Mouse (Mus musculus) CH12.LX (cell line): ENCODE results near the gene Igfbp2. TPM values are rescaled to one million over a fixed set of nuclear protein-coding genes. Genes with fewer than 3 reads are reported as not detected.

ENCODE experiments used
- DNase-seq: peaks from one replicate; pipeline ENCODE4 v3.0.0-alpha.2; 2013; ENCODE audit errors: extremely low read depth
- H3K27ac ChIP-seq: 2 replicates; pipeline ENCODE4 v1.5.1; 2012; ENCODE audit warnings: low read depth, mild to moderate bottlenecking, control low read depth, moderate library complexity; ENCODE audit not compliant: insufficient read depth
- H3K27me3 ChIP-seq: replicated peaks from 2 replicates; pipeline ENCODE3; 2012; ENCODE audit warnings: inconsistent platforms
- H3K36me3 ChIP-seq, 2 experiments: replicated peaks in 1 of 2; 2 replicates each; pipeline versions ENCODE3 to v1.6.1; 2012; ENCODE audit warnings: inconsistent platforms in 1 of 2, low read length in 1 of 2, mild to moderate bottlenecking in 1 of 2, mixed read lengths in 1 of 2, moderate library complexity in 1 of 2; ENCODE audit not compliant: control insufficient read depth in 1 of 2, insufficient read depth in 1 of 2
- H3K4me1 ChIP-seq, 2 experiments: 2 replicates each; pipeline ENCODE4 v1.6.1; 2012; ENCODE audit warnings: inconsistent platforms in 1 of 2, moderate library complexity in 1 of 2; ENCODE audit not compliant: insufficient read depth in 2 of 2, control insufficient read depth in 1 of 2
- H3K4me2 ChIP-seq: 2 replicates; pipeline ENCODE4 v1.6.1; 2012; ENCODE audit warnings: low read depth, mild to moderate bottlenecking, control low read depth; ENCODE audit not compliant: poor library complexity, insufficient read depth, severe bottlenecking
- H3K4me3 ChIP-seq, 3 experiments: fragments of 150-350 bp in 1 of 3; sonication (generic) in 1 of 3; replicated peaks in 1 of 3; 2 replicates each; pipeline versions ENCODE3 to v1.5.1; 2011 to 2012; ENCODE audit warnings: low read depth in 2 of 3, low read length in 2 of 3, mild to moderate bottlenecking in 2 of 3, moderate library complexity in 2 of 3, control low read depth in 1 of 3, improper control_type of control experiment in 1 of 3, inconsistent platforms in 1 of 3, mixed read lengths in 1 of 3; ENCODE audit not compliant: poor library complexity in 1 of 3
- H3K79me2 ChIP-seq: replicated peaks from 2 replicates; pipeline ENCODE4 v1.6.1; 2012; ENCODE audit warnings: mild to moderate bottlenecking, moderate library complexity; ENCODE audit not compliant: control insufficient read depth, poor library complexity, insufficient read depth, severe bottlenecking; ENCODE audit errors: extremely low read depth
- H3K9ac ChIP-seq: 2 replicates; pipeline ENCODE4 v1.6.1; 2012; ENCODE audit warnings: low read depth, mild to moderate bottlenecking, control low read depth, moderate library complexity; ENCODE audit not compliant: insufficient read depth
- H3K9me3 ChIP-seq: replicated peaks from 2 replicates; pipeline ENCODE3; 2012; ENCODE audit warnings: low read length, inconsistent platforms, mixed read lengths
- BHLHE40 ChIP-seq: IDR thresholded peaks from 2 replicates; pipeline ENCODE4 v1.6.1; 2011; ENCODE audit warnings: mild to moderate bottlenecking, low read depth, low read length, improper control_type of control experiment
- CHD1 ChIP-seq: IDR thresholded peaks from 2 replicates; pipeline ENCODE4 v1.6.1; 2012; ENCODE audit warnings: low read depth, low read length, improper control_type of control experiment, inconsistent platforms
- CHD2 ChIP-seq: IDR thresholded peaks from 2 replicates; pipeline ENCODE4 v1.6.1; 2011; ENCODE audit warnings: low read length, improper control_type of control experiment
- CTCF ChIP-seq, 2 experiments: IDR thresholded peaks in 1 of 2; conservative IDR thresholded peaks in 1 of 2; 2 replicates each; pipeline ENCODE4 v1.5.1; 2011 to 2012; ENCODE audit warnings: low read depth in 2 of 2, low read length in 2 of 2, improper control_type of control experiment in 1 of 2, inconsistent platforms in 1 of 2, mild to moderate bottlenecking in 1 of 2, moderate library complexity in 1 of 2
- ELF1 ChIP-seq: IDR thresholded peaks from 2 replicates; pipeline ENCODE4 v1.6.1; 2014; ENCODE audit warnings: low read depth, mild to moderate bottlenecking, inconsistent platforms, low read length, improper control_type of control experiment
- EP300 ChIP-seq: IDR thresholded peaks from 2 replicates; pipeline ENCODE4 v1.6.1; 2011; ENCODE audit warnings: low read length, improper control_type of control experiment
- ETS1 ChIP-seq: conservative IDR thresholded peaks from 2 replicates; pipeline ENCODE4 v1.6.1; 2012; ENCODE audit warnings: low read depth, mild to moderate bottlenecking, inconsistent platforms, low read length, improper control_type of control experiment, moderate library complexity
- IRF4 ChIP-seq: IDR thresholded peaks from 2 replicates; pipeline ENCODE4 v1.6.1; 2014; ENCODE audit warnings: low read depth, mild to moderate bottlenecking, inconsistent platforms, low read length, improper control_type of control experiment
- JUN ChIP-seq: IDR thresholded peaks from 2 replicates; pipeline ENCODE4 v1.6.1; 2011; ENCODE audit warnings: low read depth, mild to moderate bottlenecking, low read length, improper control_type of control experiment, moderate library complexity; ENCODE audit not compliant: insufficient read depth
- JUND ChIP-seq: conservative IDR thresholded peaks from 2 replicates; pipeline ENCODE4 v1.6.1; 2011; ENCODE audit warnings: low read depth, low read length, improper control_type of control experiment
- MAFK ChIP-seq: IDR thresholded peaks from 2 replicates; pipeline ENCODE4 v1.6.1; 2011; ENCODE audit warnings: low read length, improper control_type of control experiment; ENCODE audit not compliant: insufficient replicate concordance
- MAX ChIP-seq: IDR thresholded peaks from 2 replicates; pipeline ENCODE4 v1.6.1; 2011; ENCODE audit warnings: low read length, improper control_type of control experiment
- MEF2A ChIP-seq: IDR thresholded peaks from 2 replicates; pipeline ENCODE4 v1.6.1; 2014; ENCODE audit warnings: low read depth, mild to moderate bottlenecking, inconsistent platforms, low read length, improper control_type of control experiment, borderline replicate concordance
- MXI1 ChIP-seq: IDR thresholded peaks from 2 replicates; pipeline ENCODE4 v1.6.1; 2011; ENCODE audit warnings: mild to moderate bottlenecking, low read depth, low read length, improper control_type of control experiment
- MYC ChIP-seq: IDR thresholded peaks from 2 replicates; pipeline ENCODE4 v1.6.1; 2011; ENCODE audit warnings: low read depth, mild to moderate bottlenecking, improper control_type of control experiment, low read length
- POLR2A ChIP-seq: IDR thresholded peaks from 2 replicates; pipeline ENCODE4 v1.6.1; 2011; ENCODE audit warnings: low read depth, mild to moderate bottlenecking, improper control_type of control experiment, low read length
- POLR2AphosphoS2 ChIP-seq: IDR thresholded peaks from 2 replicates; pipeline ENCODE4 v1.6.1; 2011; ENCODE audit warnings: low read depth, low read length, improper control_type of control experiment
- RAD21 ChIP-seq: IDR thresholded peaks from 2 replicates; pipeline ENCODE4 v1.6.1; 2011; ENCODE audit warnings: low read depth, mild to moderate bottlenecking, low read length, improper control_type of control experiment, moderate library complexity
- RCOR1 ChIP-seq: conservative IDR thresholded peaks from 2 replicates; pipeline ENCODE4 v1.6.1; 2012; ENCODE audit warnings: low read depth, mild to moderate bottlenecking, inconsistent platforms, low read length, improper control_type of control experiment
- SMC3 ChIP-seq: IDR thresholded peaks from 2 replicates; pipeline ENCODE4 v1.6.1; 2011; ENCODE audit warnings: low read depth, low read length, improper control_type of control experiment
- TBP ChIP-seq: conservative IDR thresholded peaks from 2 replicates; pipeline ENCODE4 v1.6.1; 2011; ENCODE audit warnings: low read depth, low read length, improper control_type of control experiment
- UBTF ChIP-seq: IDR thresholded peaks from 2 replicates; pipeline ENCODE4 v1.6.1; 2012; ENCODE audit warnings: low read depth, mild to moderate bottlenecking, inconsistent platforms, low read length, improper control_type of control experiment, moderate library complexity
- USF1 ChIP-seq: IDR thresholded peaks from 2 replicates; pipeline ENCODE4 v1.6.1; 2014; ENCODE audit warnings: low read depth, mild to moderate bottlenecking, inconsistent platforms, low read length, improper control_type of control experiment
- USF2 ChIP-seq: conservative IDR thresholded peaks from 2 replicates; pipeline ENCODE4 v1.6.1; 2011; ENCODE audit warnings: low read depth, low read length, improper control_type of control experiment
- ZC3H11A ChIP-seq: IDR thresholded peaks from 2 replicates; pipeline ENCODE4 v1.6.1; 2012; ENCODE audit warnings: low read depth, mild to moderate bottlenecking, inconsistent platforms, low read length, improper control_type of control experiment
- ZMIZ1 ChIP-seq: IDR thresholded peaks from 2 replicates; pipeline ENCODE4 v1.6.1; 2012; ENCODE audit warnings: low read depth, mild to moderate bottlenecking, inconsistent platforms, low read length, improper control_type of control experiment
- ZNF384 ChIP-seq: IDR thresholded peaks from 2 replicates; pipeline ENCODE4 v1.6.1; 2012; ENCODE audit warnings: low read depth, low read length, improper control_type of control experiment, inconsistent platforms
- dilution Hi-C: fragments of 300-500 bp; cut with MboI; formaldehyde crosslinking; loops from 2 replicates; pipeline ENCODE4 v1.14.3; 2020; ENCODE audit warnings: low sequenced_read_pairs; ENCODE audit not compliant: extremely low pct_unique_long_range_greater_than_20kb, extremely low pct_ligation_motif_present
- in situ Hi-C: fragments of 300-500 bp; cut with MboI; formaldehyde crosslinking; loops from 3 replicates; pipeline ENCODE4 v1.14.3; 2019; ENCODE audit warnings: low sequenced_read_pairs, low pct_ligation_motif_present, low pct_unique_long_range_greater_than_20kb, mixed read lengths
- polyA plus RNA-seq: library from polyadenylated mRNA; unstranded; fragments of >175 nt; gene quantifications from 2 replicates; pipeline ENCODE4 v1.2.1, GENCODE M21; 2012; ENCODE audit warnings: low read depth; ENCODE audit not compliant: insufficient read length
- total RNA-seq, 2 experiments: library from RNA; depleted of rRNA; stranded (reverse); fragments of 300-350 nt in 1 of 2; fragments of >200 nt in 1 of 2; gene quantifications; 2 replicates each; pipeline ENCODE4 v1.2.3; 2012 to 2014

The Igfbp2 gene
- total and polyA plus RNA-seq, 3 experiments: 294 to 662 (median 350) TPM

DNA sequence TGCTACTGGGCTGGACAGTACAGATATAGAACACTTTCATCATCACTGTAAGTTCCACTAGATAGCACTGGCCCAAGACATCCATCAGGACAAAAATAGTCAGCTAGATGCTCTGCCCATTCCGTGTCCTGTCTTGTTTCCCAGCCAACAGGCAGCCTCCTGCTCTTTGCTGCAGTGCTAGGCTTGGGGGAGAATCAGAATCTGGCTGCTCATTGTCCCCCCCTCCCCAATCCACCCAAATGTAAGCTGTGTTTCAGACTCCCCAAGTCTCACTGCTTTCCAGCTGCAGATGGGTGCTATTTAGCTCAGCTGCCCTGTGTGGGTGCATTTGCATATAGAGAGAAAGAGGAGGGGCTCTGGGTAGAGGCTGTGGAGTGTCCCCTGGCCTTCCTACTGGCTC is 43.0 kb downstream of the Igfbp2 start:
- H3K9ac ChIP-seq: no peak overlapping the region
- peaks cover 29% of the 10 kb centered on the region for H3K27me3 ChIP-seq
- no peak for DNase-seq
- no peak overlapping the region for H3K4me3 ChIP-seq
- no peaks in the 10 kb centered on the region for H3K36me3 ChIP-seq
- H3K4me1 ChIP-seq: peaks cover 16 to 42% of the 10 kb centered on the region in 2 experiments
- TF ChIP-seq MEF2A: 0 out of 2 replicates have a peak, but pooled peaks have one; percentile 35
- no peak for TF ChIP-seq EP300
- TF ChIP-seq SMC3: no peak
- no peak for TF ChIP-seq ETS1
- TF ChIP-seq BHLHE40: peak; percentile 15; the same call in 1 of the 2 replicates
- no peak for TF ChIP-seq JUN
- no peak for TF ChIP-seq ZC3H11A
- no peak for TF ChIP-seq RCOR1
- TF ChIP-seq IRF4: 0 out of 2 replicates have a peak, but pooled peaks have one; percentile 12
- no peak for TF ChIP-seq CHD2
- TF ChIP-seq USF2: no peak
- TF ChIP-seq MAX: no peak
- no peak for TF ChIP-seq CTCF (conservative IDR thresholded peaks at IDR 0.05 in 1 of 2, IDR thresholded peaks at IDR 0.05 in 1 of 2; ENCODE audit: low read depth in 2 of 2, low read length in 2 of 2)
- no peak overlapping the region for H3K27ac ChIP-seq
- dilution Hi-C loops: no loop called here
- H3K4me2 ChIP-seq: no peak overlapping the region
- no peaks in the 10 kb centered on the region for H3K9me3 ChIP-seq
- H3K79me2 ChIP-seq: no peaks in the 10 kb centered on the region
- in situ Hi-C loops: loop anchor here (10.0 to 25.0 kb wide), 2 partner anchors 280 to 407 kb away; partner anchors contain the start of gene Smarcal1

DNA sequence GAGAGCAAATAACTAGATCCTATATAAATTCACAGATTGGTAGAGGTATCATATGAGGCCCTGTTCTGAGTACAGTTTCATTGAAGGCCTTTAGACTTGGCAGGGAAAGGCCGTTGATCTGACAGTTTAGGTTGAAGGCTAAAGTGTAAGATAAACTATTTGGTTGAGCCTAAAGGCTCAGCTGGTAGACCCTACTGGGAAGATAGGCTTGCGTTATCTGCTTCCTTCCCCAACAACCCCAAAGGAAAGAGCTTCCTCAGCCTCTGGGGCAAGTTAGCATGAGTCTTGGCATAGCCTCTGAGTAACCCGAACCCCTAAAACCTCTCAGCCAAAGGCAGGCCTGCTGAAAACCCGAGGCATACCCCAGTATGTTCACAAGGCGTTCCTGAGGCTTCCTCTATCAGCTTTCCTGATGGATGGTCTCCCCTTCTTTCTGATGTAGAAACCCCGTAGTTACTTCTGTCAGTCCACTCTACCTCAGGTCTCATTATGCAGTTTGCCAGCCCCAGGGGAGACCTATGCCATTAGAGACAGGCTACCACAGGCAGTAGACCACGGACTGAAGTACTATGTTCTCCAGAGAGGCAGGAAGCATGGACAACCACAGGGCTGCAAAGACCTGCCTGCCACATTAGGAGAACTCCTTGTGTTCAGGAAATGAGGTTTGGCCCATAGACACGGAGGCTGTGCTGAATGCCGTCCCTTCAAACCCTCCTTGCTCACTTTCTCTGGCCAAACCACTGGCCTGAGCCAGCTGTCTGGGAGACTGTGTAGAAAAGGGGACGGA is 44.3 kb downstream of the Igfbp2 start:
- Histone ChIP-seq H3K27ac (0 out of 2 replicates have a peak overlapping the region, but pooled peaks have one; percentile 26), H3K9ac (no peak overlapping the region), H3K9me3 (no peaks in the 10 kb centered on the region), H3K36me3 (no peaks in the 10 kb centered on the region), H3K4me3 (no peak overlapping the region), H3K4me2 (no peak overlapping the region; the same call in 1 of the 2 replicates), H3K27me3 (peaks cover 26% of the 10 kb centered on the region), H3K79me2 (no peaks in the 10 kb centered on the region), H3K4me1 (peaks cover 16 to 52% of the 10 kb centered on the region in 2 experiments)
- no peak for DNase-seq
- TF ChIP-seq ZC3H11A (no peak), CTCF (conservative IDR thresholded peaks at IDR 0.05 in 1 of 2, IDR thresholded peaks at IDR 0.05 in 1 of 2; ENCODE audit: low read depth in 2 of 2, low read length in 2 of 2) (no peak), CHD1 (no peak), IRF4 (no peak), RCOR1 (no peak), MYC (no peak), ZNF384 (no peak), MAFK (no peak), JUND (no peak), UBTF (no peak), USF2 (no peak), ZMIZ1 (no peak), ELF1 (no peak), MXI1 (no peak), POLR2A (no peak), TBP (no peak), POLR2AphosphoS2 (no peak), BHLHE40 (no peak), RAD21 (no peak), USF1 (no peak)
- in situ Hi-C loops (loop anchor here (10.0 to 25.0 kb wide), 2 partner anchors 281 to 406 kb away; partner anchors contain the start of gene Smarcal1), dilution Hi-C loops (no loop called here)
